Mouse (Mus musculus) adrenal gland, adult 10 weeks (tissue): ENCODE measurements around the gene Hnmt. TPM values are rescaled to one million over a fixed set of nuclear protein-coding genes. Genes with fewer than 3 reads are reported as not detected.

Source experiments
- polyA plus RNA-seq: library from polyadenylated mRNA; stranded (reverse); fragments of 350-450 nt; fragmentation: Illumina TruSeq; extraction: RNeasy Lipid Tissue Mini Kit (QIAGEN cat#74804); gene quantifications from one replicate; pipeline ENCODE4 v1.2.3, GENCODE M21; 2014; ENCODE audit warnings: low read depth, low replicate concordance

The Hnmt gene
- 49.5 TPM for polyA plus RNA-seq

GRCm38 (mm10) chr2:24049344-24049990 is at the start of gene Hnmt:
Gene Hnmt, minus strand, starts transcription at chr2:24049394.

GRCm38 (mm10) chr2:24096495-24096894 is 47.3 kb upstream of the Hnmt start, which contains the start of gene Tbpl2:
Gene Tbpl2, minus strand, starts transcription at chr2:24096595.

Other genes with a start within 250 kb of the Hnmt start
- not detected for gene Tbpl2, start 47.2 kb upstream of the Hnmt start, polyA plus RNA-seq
- not detected for gene Il1f8, start 103.8 kb upstream of the Hnmt start, polyA plus RNA-seq
- gene Il1f9, start 137.1 kb upstream of the Hnmt start, polyA plus RNA-seq = not detected
- not detected for gene Il1f6, start 166.0 kb upstream of the Hnmt start, polyA plus RNA-seq
- not detected for gene Il1f5, start 227.6 kb upstream of the Hnmt start, polyA plus RNA-seq
- gene Il1f10, start 241.8 kb upstream of the Hnmt start, polyA plus RNA-seq = not detected